Comparison of ENCODE assay signal across 12 mouse cellular contexts in genomic region chr7:121840810-121841209, GRCm38 (mm10). TPM values are rescaled to one million over a fixed set of nuclear protein-coding genes. Genes with fewer than 3 reads are reported as not detected.
A peak's percentile ranks its signal among the peaks of the same experiment; 100 is the strongest.
DNase-seq lines count a peak whose midpoint lies in the region; ATAC-seq and TF ChIP-seq lines count a peak whose summit lies in the region.
"Had no signal": no experiment of that assay in that cellular context is flagged by ENCODE, and none has a peak within 500 bp of the region (broad histone marks: within the 10 kb centered on the region; RNA-seq: fewer than 3 reads in every experiment).

No protein-coding gene starts in this region.

- intact Hi-C loops in left cerebral cortex, adult 2 months (cut with DNase I) = loop anchor here (5.0 kb wide), 1 partner anchor 96 kb away; no protein-coding TSS in a partner anchor
- intact Hi-C loops in left cerebral cortex, postnatal 4 days (cut with DNase I) = no loop called here

- peak; percentile 12 to 25 for DNase-seq in left cerebral cortex, adult 2 months (ENCODE audit: extremely low spot score in 1 of 2, low spot score in 2 of 2)
- no peak for DNase-seq in left cerebral cortex, postnatal 4 days
- peak; percentile 38 for DNase-seq in embryonic facial prominence, embryonic 10.5 days (ENCODE audit: low spot score)
- peak; percentile 65 for DNase-seq in heart, postnatal 0 days (ENCODE audit: low spot score)
- DNase-seq in right cerebral cortex, postnatal 36 days (ENCODE audit: low spot score in 2 of 2) = peak; percentile 12 to 33
- DNase-seq in thymus, postnatal 25 days = no peak
- DNase-seq in thymus, adult 2 months = no peak
- no peak for DNase-seq in gastrocnemius, postnatal 4 days (ENCODE audit: low spot score in 2 of 2)
- DNase-seq: liver, postnatal 0 days had no signal

- ATAC-seq in heart, postnatal 0 days (ENCODE audit: insufficient read depth, low read depth) = peak; percentile 83
- ATAC-seq: liver, postnatal 0 days had no signal

- H3K36me3 ChIP-seq in embryonic facial prominence, embryonic 10.5 days (replicated peaks) = no peaks in the 10 kb centered on the region
- no peaks in the 10 kb centered on the region for H3K36me3 ChIP-seq in heart, postnatal 0 days (replicated peaks; ENCODE audit: control insufficient read depth, insufficient read depth, low read length)
- no peaks in the 10 kb centered on the region for H3K36me3 ChIP-seq in thymus, adult 2 months (ENCODE audit: control insufficient read depth, insufficient read depth, low read length)

- no peaks in the 10 kb centered on the region for H3K4me1 ChIP-seq in embryonic facial prominence, embryonic 10.5 days
- H3K4me1 ChIP-seq in heart, postnatal 0 days (ENCODE audit: control insufficient read depth, insufficient read depth) = peaks cover 5% of the 10 kb centered on the region; the same call in 1 of the 2 replicates
- no peaks in the 10 kb centered on the region for H3K4me1 ChIP-seq in thymus, adult 2 months (replicated peaks; ENCODE audit: control insufficient read depth, insufficient read depth, low read length)

- no peaks in the 10 kb centered on the region for H3K27me3 ChIP-seq in embryonic facial prominence, embryonic 10.5 days (replicated peaks; ENCODE audit: low read depth, poor library complexity, severe bottlenecking)
- H3K27me3 ChIP-seq in heart, postnatal 0 days (ENCODE audit: control insufficient read depth, insufficient read depth, low read length) = no peaks in the 10 kb centered on the region
- no peaks in the 10 kb centered on the region for H3K27me3 ChIP-seq in thymus, adult 2 months (ENCODE audit: control insufficient read depth, insufficient read depth, low read length)
- H3K27me3 ChIP-seq: CH12.LX had no signal

- H3K9ac ChIP-seq in heart, postnatal 0 days (replicated peaks; ENCODE audit: low read depth, low read length) = no peak overlapping the region
- H3K9ac ChIP-seq: liver, postnatal 0 days had no signal

- no peaks in the 10 kb centered on the region for H3K9me3 ChIP-seq in embryonic facial prominence, embryonic 10.5 days
- H3K9me3 ChIP-seq in heart, postnatal 0 days (replicated peaks; ENCODE audit: control insufficient read depth, low read length) = no peaks in the 10 kb centered on the region

- 71% methylated on average over 7 of the region's 7 CpGs for WGBS in embryonic facial prominence, embryonic 10.5 days
- WGBS in heart, postnatal 0 days = 25% methylated on average over 7 of the region's 7 CpGs
- 90% methylated on average over 7 of the region's 7 CpGs for WGBS in thymus, adult 2 months

- no peak for TF ChIP-seq CTCF in left cerebral cortex, adult 2 months (IDR thresholded peaks at IDR 0.05)
- no peak for TF ChIP-seq CTCF in heart, postnatal 0 days (IDR thresholded peaks at IDR 0.05; ENCODE audit: low read depth)
- TF ChIP-seq CTCF in thymus, adult 2 months (IDR thresholded peaks at IDR 0.05; ENCODE audit: borderline replicate concordance, control insufficient read depth, extremely low read depth, insufficient read depth, low read length, poor library complexity) = no peak

- H3K27ac ChIP-seq in left cerebral cortex, adult 2 months = no peak overlapping the region
- H3K27ac ChIP-seq in embryonic facial prominence, embryonic 10.5 days (replicated peaks) = no peak overlapping the region
- peak overlapping the region; percentile 81 for H3K27ac ChIP-seq in heart, postnatal 0 days (ENCODE audit: low read depth)
- H3K27ac ChIP-seq in thymus, adult 2 months (ENCODE audit: control insufficient read depth, insufficient read depth, low read length) = no peak overlapping the region
- H3K27ac ChIP-seq: kidney, postnatal 0 days had no signal

- H3K4me3 ChIP-seq in left cerebral cortex, adult 2 months = no peak overlapping the region
- no peak overlapping the region for H3K4me3 ChIP-seq in embryonic facial prominence, embryonic 10.5 days
- no peak overlapping the region for H3K4me3 ChIP-seq in heart, postnatal 0 days (ENCODE audit: low read depth, low read length)
- no peak overlapping the region for H3K4me3 ChIP-seq in thymus, adult 2 months (ENCODE audit: control insufficient read depth, insufficient read depth, low read length)

- peak overlapping the region; percentile 17; the same call in 1 of the 2 replicates for H3K4me2 ChIP-seq in heart, postnatal 0 days (ENCODE audit: low read depth, low read length)

- no peak for TF ChIP-seq EP300 in heart, postnatal 0 days (IDR thresholded peaks at IDR 0.05; ENCODE audit: low read depth)

- no peak for TF ChIP-seq POLR2A in thymus, adult 2 months (IDR thresholded peaks at IDR 0.05; ENCODE audit: control insufficient read depth, extremely low read depth, insufficient read depth, low read length, poor library complexity)

RNA-seq across cellular contexts. Expression of gene Scnn1b, which starts 24.0 kb away (rescaled TPM):
- not detected for total RNA-seq in left cerebral cortex, adult 2 months (2021)
- total RNA-seq in left cerebral cortex, postnatal 4 days (2021) = under 1 TPM in 1 of 2 experiments, not detected in 1; 0.22 TPM
- 0.45 and 1.3 TPM in 2 replicates for polyA plus RNA-seq in embryonic facial prominence, embryonic 10.5 days (2016; fragmentation: Nextera tagmentation; extraction: Ambion mirVana)
- not detected in 2 replicates for total RNA-seq in heart, postnatal 0 days (2014; rRNA removed; ENCODE audit: low replicate concordance)
- polyA plus RNA-seq in heart, postnatal 0 days (2015; fragmentation: Nextera tagmentation; extraction: Ambion mirVana) = 0.05 and 0.10 TPM in 2 replicates
- polyA plus RNA-seq in thymus, adult 2 months (2012; rRNA removed) = 0.52 and 1.1 TPM in 2 replicates
- total RNA-seq in gastrocnemius, postnatal 4 days (2021) = not detected
- total RNA-seq: granulocyte monocyte progenitor cell, adult 5-6 weeks had no signal

Comparison
In these comparisons a context has a peak if more than half of its experiments do, and no peak if none do; other contexts are left out.
1. DNase-seq: peak in left cerebral cortex, adult 2 months (2 of 2), embryonic facial prominence, embryonic 10.5 days (single experiment), heart, postnatal 0 days (single experiment) and right cerebral cortex, postnatal 36 days (2 of 2); none in left cerebral cortex, postnatal 4 days (single experiment), thymus, postnatal 25 days (single experiment), thymus, adult 2 months (single experiment) and gastrocnemius, postnatal 4 days (0 of 2).